Mouse (Mus musculus): Measurements from ENCODE around the gene Il1rapl1. TPM values are rescaled to one million over a fixed set of nuclear protein-coding genes. Genes with fewer than 3 reads are reported as not detected.
"Not testable (repeated sequence)": the region's sequence is repeated elsewhere in the genome, so short reads cannot be mapped to it uniquely, and the experiment has no call there.

Il1rapl1 gene
- polyA plus RNA-seq, 1 experiment = not detected

GRCm38 (mm10) chrX:87663856-87664255 lies 451.6 kb downstream of the Il1rapl1 start:
- no peak overlapping the region for H3K4me3 ChIP-seq (ENCODE audit: low read depth, low read length)
- H3K36me3 ChIP-seq (ENCODE audit: control insufficient read depth, insufficient read depth, low read length) = no peaks in the 10 kb centered on the region
- H3K27me3 ChIP-seq (ENCODE audit: control insufficient read depth, insufficient read depth, low read length) = no peaks in the 10 kb centered on the region
- no peaks in the 10 kb centered on the region for H3K4me1 ChIP-seq (ENCODE audit: control insufficient read depth, insufficient read depth, insufficient read length, low read length)
- H3K27ac ChIP-seq (ENCODE audit: insufficient read depth, low read depth, low read length) = no peak overlapping the region
- TF ChIP-seq POLR2A (IDR thresholded peaks at IDR 0.05; ENCODE audit: low read depth, low read length) = no peak
- TF ChIP-seq CTCF (IDR thresholded peaks at IDR 0.05; ENCODE audit: extremely low read depth, insufficient read length, insufficient replicate concordance, low read depth, low read length) = no peak
- WGBS = 73% methylated on average over 1 of the region's 1 CpGs

GRCm38 (mm10) chrX:87655644-87656043 lies 459.8 kb downstream of the Il1rapl1 start:
- no peaks in the 10 kb centered on the region for H3K27me3 ChIP-seq (ENCODE audit: control insufficient read depth, insufficient read depth, low read length)
- no peaks in the 10 kb centered on the region for H3K4me1 ChIP-seq (ENCODE audit: control insufficient read depth, insufficient read depth, insufficient read length, low read length)
- no peaks in the 10 kb centered on the region for H3K36me3 ChIP-seq (ENCODE audit: control insufficient read depth, insufficient read depth, low read length)
- TF ChIP-seq POLR2A (IDR thresholded peaks at IDR 0.05; ENCODE audit: low read depth, low read length) = no peak
- TF ChIP-seq CTCF (IDR thresholded peaks at IDR 0.05; ENCODE audit: extremely low read depth, insufficient read length, insufficient replicate concordance, low read depth, low read length) = no peak
- H3K4me3 ChIP-seq (ENCODE audit: low read depth, low read length) = no peak overlapping the region
- WGBS = 36% methylated on average over 2 of the region's 2 CpGs
- no peak overlapping the region for H3K27ac ChIP-seq (ENCODE audit: insufficient read depth, low read depth, low read length)

GRCm38 (mm10) chrX:87600914-87601313 lies 514.5 kb downstream of the Il1rapl1 start:
- Histone ChIP-seq H3K4me3 (ENCODE audit: low read depth, low read length) (no peak overlapping the region), H3K36me3 (ENCODE audit: control insufficient read depth, insufficient read depth, low read length) (no peaks in the 10 kb centered on the region), H3K27ac (ENCODE audit: insufficient read depth, low read depth, low read length) (no peak overlapping the region), H3K4me1 (ENCODE audit: control insufficient read depth, insufficient read depth, insufficient read length, low read length) (no peaks in the 10 kb centered on the region), H3K27me3 (ENCODE audit: control insufficient read depth, insufficient read depth, low read length) (no peaks in the 10 kb centered on the region)
- TF ChIP-seq POLR2A (IDR thresholded peaks at IDR 0.05; ENCODE audit: low read depth, low read length) = no peak
- no peak for TF ChIP-seq CTCF (IDR thresholded peaks at IDR 0.05; ENCODE audit: extremely low read depth, insufficient read length, insufficient replicate concordance, low read depth, low read length)

- Histone ChIP-seq H3K4me1 (ENCODE audit: control insufficient read depth, insufficient read depth, insufficient read length, low read length) (no peaks in the 10 kb centered on the region), H3K27me3 (ENCODE audit: control insufficient read depth, insufficient read depth, low read length) (no peaks in the 10 kb centered on the region), H3K4me3 (ENCODE audit: low read depth, low read length) (no peak overlapping the region), H3K36me3 (ENCODE audit: control insufficient read depth, insufficient read depth, low read length) (no peaks in the 10 kb centered on the region), H3K27ac (ENCODE audit: insufficient read depth, low read depth, low read length) (no peak overlapping the region)
- TF ChIP-seq POLR2A (IDR thresholded peaks at IDR 0.05; ENCODE audit: low read depth, low read length) = no peak
- TF ChIP-seq CTCF (IDR thresholded peaks at IDR 0.05; ENCODE audit: extremely low read depth, insufficient read length, insufficient replicate concordance, low read depth, low read length) = no peak
These were observed 607.4 kb downstream of the Il1rapl1 start for GRCm38 (mm10) chrX:87507997-87508396.

GRCm38 (mm10) chrX:87502604-87503003 lies 612.8 kb downstream of the Il1rapl1 start:
- no peak overlapping the region for H3K4me3 ChIP-seq (ENCODE audit: low read depth, low read length)
- no peaks in the 10 kb centered on the region for H3K4me1 ChIP-seq (ENCODE audit: control insufficient read depth, insufficient read depth, insufficient read length, low read length)
- 83% methylated on average over 5 of the region's 5 CpGs for WGBS
- no peaks in the 10 kb centered on the region for H3K27me3 ChIP-seq (ENCODE audit: control insufficient read depth, insufficient read depth, low read length)
- H3K36me3 ChIP-seq (ENCODE audit: control insufficient read depth, insufficient read depth, low read length) = no peaks in the 10 kb centered on the region
- H3K27ac ChIP-seq (ENCODE audit: insufficient read depth, low read depth, low read length) = no peak overlapping the region
- no peak for TF ChIP-seq POLR2A (IDR thresholded peaks at IDR 0.05; ENCODE audit: low read depth, low read length)
- TF ChIP-seq CTCF (IDR thresholded peaks at IDR 0.05; ENCODE audit: extremely low read depth, insufficient read length, insufficient replicate concordance, low read depth, low read length) = no peak

GRCm38 (mm10) chrX:87483416-87483815 lies 632.0 kb downstream of the Il1rapl1 start:
- no peak overlapping the region for H3K4me3 ChIP-seq (ENCODE audit: low read depth, low read length)
- no peaks in the 10 kb centered on the region for H3K27me3 ChIP-seq (ENCODE audit: control insufficient read depth, insufficient read depth, low read length)
- no peak overlapping the region for H3K27ac ChIP-seq (ENCODE audit: insufficient read depth, low read depth, low read length)
- H3K36me3 ChIP-seq (ENCODE audit: control insufficient read depth, insufficient read depth, low read length) = no peaks in the 10 kb centered on the region
- TF ChIP-seq POLR2A (IDR thresholded peaks at IDR 0.05; ENCODE audit: low read depth, low read length) (no peak), CTCF (IDR thresholded peaks at IDR 0.05; ENCODE audit: extremely low read depth, insufficient read length, insufficient replicate concordance, low read depth, low read length) (no peak)
- 86% methylated on average over 1 of the region's 1 CpGs for WGBS
- H3K4me1 ChIP-seq (ENCODE audit: control insufficient read depth, insufficient read depth, insufficient read length, low read length) = no peaks in the 10 kb centered on the region

- H3K27me3 ChIP-seq (ENCODE audit: control insufficient read depth, insufficient read depth, low read length); H3K27ac ChIP-seq (ENCODE audit: insufficient read depth, low read depth, low read length); H3K4me3 ChIP-seq (ENCODE audit: low read depth, low read length); H3K4me1 ChIP-seq (ENCODE audit: control insufficient read depth, insufficient read depth, insufficient read length, low read length); H3K36me3 ChIP-seq (ENCODE audit: control insufficient read depth, insufficient read depth, low read length): not testable (repeated sequence)
- WGBS = 58% methylated on average over 11 of the region's 11 CpGs
These were observed 877.3 kb downstream of the Il1rapl1 start for GRCm38 (mm10) chrX:87238191-87238590.

- Histone ChIP-seq H3K4me1 (ENCODE audit: control insufficient read depth, insufficient read depth, insufficient read length, low read length) (no peaks in the 10 kb centered on the region), H3K27me3 (ENCODE audit: control insufficient read depth, insufficient read depth, low read length) (no peaks in the 10 kb centered on the region), H3K4me3 (ENCODE audit: low read depth, low read length) (no peak overlapping the region), H3K36me3 (ENCODE audit: control insufficient read depth, insufficient read depth, low read length) (no peaks in the 10 kb centered on the region), H3K27ac (ENCODE audit: insufficient read depth, low read depth, low read length) (no peak overlapping the region)
- TF ChIP-seq CTCF (IDR thresholded peaks at IDR 0.05; ENCODE audit: extremely low read depth, insufficient read length, insufficient replicate concordance, low read depth, low read length) = no peak
- TF ChIP-seq POLR2A (IDR thresholded peaks at IDR 0.05; ENCODE audit: low read depth, low read length) = no peak
These were observed 890.2 kb downstream of the Il1rapl1 start for GRCm38 (mm10) chrX:87225280-87225679.

Data from small intestine, adult 2 months (tissue).